Mouse (Mus musculus) liver, embryonic 16.5 days (tissue): ENCODE measurements around the gene Baiap2l1. TPM values are rescaled to one million over a fixed set of nuclear protein-coding genes. Genes with fewer than 3 reads are reported as not detected.

Source experiments
- ATAC-seq: fragments of 200-750 bp; cut with Nextera tagmentation; 2 replicates; pipeline ENCODE4 v1.8.0; 2017; ENCODE audit warnings: low read depth, mild to moderate bottlenecking, moderate number of reproducible peaks, moderate library complexity
- H3K27ac ChIP-seq: fragments of 300-500 bp; sonication (generic); 2 replicates; pipeline ENCODE4 v1.5.1; 2014; ENCODE audit warnings: mild to moderate bottlenecking, low read length
- H3K27me3 ChIP-seq: fragments of 300-500 bp; sonication (generic); 2 replicates; pipeline ENCODE4 v1.6.1; 2014; ENCODE audit warnings: low read depth, low read length, mixed read lengths; ENCODE audit not compliant: control insufficient read depth, insufficient read depth
- H3K36me3 ChIP-seq: fragments of 300-500 bp; sonication (generic); 2 replicates; pipeline ENCODE4 v1.6.1; 2014; ENCODE audit warnings: mild to moderate bottlenecking; ENCODE audit not compliant: control insufficient read depth, insufficient read depth
- H3K4me1 ChIP-seq: fragments of 300-500 bp; sonication (generic); 2 replicates; pipeline ENCODE4 v1.6.1; 2014; ENCODE audit warnings: low read depth, low read length, mixed read lengths; ENCODE audit not compliant: control insufficient read depth
- H3K4me2 ChIP-seq: fragments of 300-500 bp; sonication (generic); 2 replicates; pipeline ENCODE4 v1.6.1; 2014; ENCODE audit warnings: low read depth, low read length, mixed read lengths
- H3K4me3 ChIP-seq: fragments of 300-500 bp; sonication (generic); 2 replicates; pipeline ENCODE4 v1.5.1; 2014; ENCODE audit warnings: low read depth, mild to moderate bottlenecking, low read length
- H3K9ac ChIP-seq: fragments of 300-500 bp; sonication (generic); 2 replicates; pipeline ENCODE4 v1.6.1; 2014; ENCODE audit warnings: low read depth, low read length
- H3K9me3 ChIP-seq: fragments of 300-500 bp; sonication (generic); replicated peaks from 2 replicates; pipeline ENCODE4 v1.6.1; 2016; ENCODE audit warnings: low read length; ENCODE audit not compliant: control insufficient read depth
- WGBS: fragments of 180-500 bp; shearing (Covaris S2); extraction: QIAGEN DNeasy Blood & Tissue Kit; methylation state at CpG from one replicate; pipeline ENCODE4 v1.1.7; 2014; ENCODE audit not compliant: insufficient replicate concordance; 5-methylcytosine and 5-hydroxymethylcytosine counted together
- polyA plus RNA-seq: library from polyadenylated mRNA; unstranded; fragments of >200 nt; fragmentation: Nextera tagmentation; extraction: Ambion mirVana; gene quantifications from 2 replicates; pipeline ENCODE4 v1.2.1, GENCODE M21; 2015

Baiap2l1 gene
- polyA plus RNA-seq, 1 experiment from 2014 or later, result 9.0 TPM

DNA sequence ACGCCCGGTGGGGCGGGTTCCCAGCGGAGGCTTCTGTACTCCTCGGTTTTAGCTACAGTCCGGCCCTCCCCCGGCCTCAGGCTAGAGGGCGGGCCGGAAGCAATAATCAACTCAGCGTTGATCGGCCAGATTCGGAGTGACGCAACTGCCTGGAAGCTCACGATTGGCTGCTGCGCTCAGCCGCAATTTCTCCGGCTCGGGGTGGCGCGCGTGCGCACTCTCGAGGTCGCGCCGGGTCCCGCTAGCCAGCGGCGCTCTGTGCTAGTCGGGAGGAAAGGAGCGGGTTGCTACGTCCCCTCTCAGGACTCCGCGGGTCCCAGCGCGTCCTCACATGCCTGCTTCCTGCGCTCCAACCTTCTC lies 134.4 kb downstream of the Baiap2l1 start, which contains the start of gene Tecpr1:
Tecpr1 (minus strand) TSS at position 113 of the 360 bp plus-strand sequence.
- Histone ChIP-seq H3K9ac (peak within 1 kb of the TSS; percentile 72), H3K36me3 (no peaks in the 10 kb centered on the region), H3K9me3 (no peaks in the 10 kb centered on the region), H3K4me3 (peak within 1 kb of the TSS; percentile 67), H3K4me2 (peak within 1 kb of the TSS; percentile 93), H3K27me3 (no peaks in the 10 kb centered on the region), H3K27ac (0 out of 2 replicates have a peak within 1 kb of the TSS, but pooled peaks have one; percentile 16), H3K4me1 (peaks cover 3% of the 10 kb centered on the region)
- WGBS, result under 1% methylated on average over 34 of the region's 37 CpGs
- ATAC-seq, result peak; percentile 98

DNA sequence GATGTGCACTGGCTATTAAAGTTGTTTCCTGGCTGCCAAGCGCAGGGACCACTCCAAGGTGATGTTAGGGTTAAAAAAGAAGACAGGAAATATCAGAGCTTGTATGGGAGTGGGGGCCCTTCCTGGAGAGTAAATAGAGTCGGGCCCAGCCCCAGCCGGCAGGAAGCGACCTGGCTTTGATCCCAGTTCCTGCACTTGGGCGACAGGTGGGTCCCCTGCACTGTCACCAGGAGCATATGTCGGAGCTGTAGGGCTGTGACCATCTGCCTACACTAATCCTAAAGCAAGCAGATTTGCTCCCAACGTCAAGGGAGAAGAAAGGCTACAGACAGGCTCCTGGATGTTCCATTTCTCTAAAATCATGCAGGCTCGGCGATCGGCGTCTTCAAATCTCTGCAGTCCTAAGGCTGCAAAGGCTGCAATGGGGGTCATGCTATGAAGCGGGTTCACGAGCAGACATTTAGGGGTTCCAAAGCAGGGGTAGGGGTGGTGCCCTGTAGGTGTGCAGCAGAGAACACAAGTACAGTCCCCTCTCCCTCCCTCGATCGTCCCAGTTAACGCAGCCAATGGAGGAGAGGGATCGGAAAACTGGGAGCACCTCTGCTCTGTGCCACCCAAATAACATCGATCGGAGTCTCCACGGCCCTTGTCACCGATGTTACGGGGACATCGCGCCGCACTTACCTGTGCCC lies 135.0 kb downstream of the Baiap2l1 start:
- Histone ChIP-seq H3K27ac (no peak overlapping the region), H3K27me3 (no peaks in the 10 kb centered on the region), H3K4me1 (peaks cover 3% of the 10 kb centered on the region), H3K9me3 (no peaks in the 10 kb centered on the region), H3K4me3 (peak overlapping the region; percentile 67), H3K9ac (peak overlapping the region; percentile 50), H3K36me3 (no peaks in the 10 kb centered on the region), H3K4me2 (peak overlapping the region; percentile 93)
- 3% methylated on average over 25 of the region's 25 CpGs for WGBS
- peak; percentile 28; the same call in 1 of the 2 replicates for ATAC-seq

DNA sequence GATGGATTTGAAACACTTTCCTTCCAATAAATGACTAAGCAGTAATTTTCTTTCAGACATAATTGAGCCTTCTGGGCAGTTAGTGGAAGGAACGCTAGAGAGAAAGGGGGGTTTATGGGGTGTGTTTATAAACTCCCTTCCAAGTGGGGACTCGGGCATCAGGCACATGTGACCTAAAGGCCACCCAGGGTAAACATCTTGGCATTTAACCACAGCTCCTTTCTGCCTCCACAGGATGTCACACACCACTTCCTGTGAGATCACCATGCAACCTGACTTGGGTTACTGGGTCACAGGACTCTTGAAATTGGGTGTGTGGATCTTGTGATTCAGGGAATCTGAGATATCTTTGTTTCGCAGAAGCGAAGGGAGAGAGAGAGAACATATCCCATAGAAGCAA lies 136.6 kb downstream of the Baiap2l1 start:
- no peaks in the 10 kb centered on the region for H3K27me3 ChIP-seq
- no peak for ATAC-seq
- WGBS, result 43% methylated on average over 4 of the region's 4 CpGs
- peaks cover 3% of the 10 kb centered on the region for H3K4me1 ChIP-seq
- no peak overlapping the region for H3K4me3 ChIP-seq
- no peaks in the 10 kb centered on the region for H3K36me3 ChIP-seq
- no peaks in the 10 kb centered on the region for H3K9me3 ChIP-seq
- no peak overlapping the region for H3K27ac ChIP-seq
- H3K4me2 ChIP-seq, result no peak overlapping the region
- H3K9ac ChIP-seq, result no peak overlapping the region

DNA sequence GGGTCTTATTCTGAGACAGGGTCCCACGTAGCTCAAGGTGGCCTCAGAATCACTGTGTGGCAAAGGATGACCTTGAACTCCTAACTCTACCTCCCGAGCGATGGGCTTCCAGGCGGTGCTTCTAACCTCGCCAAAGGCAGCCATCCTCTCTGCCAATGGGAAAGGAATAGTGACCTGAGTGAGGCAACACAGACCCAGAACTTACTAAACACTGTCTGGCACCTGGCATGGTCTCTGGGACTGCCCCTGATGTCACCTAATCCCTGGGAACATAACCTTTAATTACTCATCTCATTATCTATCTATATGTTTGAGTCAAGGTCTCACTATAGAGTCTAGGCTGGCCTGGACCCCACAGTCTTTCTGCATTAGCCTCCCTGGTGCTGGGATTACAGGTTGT lies 138.0 kb downstream of the Baiap2l1 start:
- Histone ChIP-seq H3K4me2 (no peak overlapping the region), H3K27me3 (no peaks in the 10 kb centered on the region), H3K4me3 (no peak overlapping the region), H3K27ac (no peak overlapping the region), H3K9ac (no peak overlapping the region), H3K4me1 (peaks cover 3% of the 10 kb centered on the region), H3K36me3 (no peaks in the 10 kb centered on the region), H3K9me3 (no peaks in the 10 kb centered on the region)
- 65% methylated on average over 5 of the region's 5 CpGs for WGBS
- ATAC-seq, result no peak

DNA sequence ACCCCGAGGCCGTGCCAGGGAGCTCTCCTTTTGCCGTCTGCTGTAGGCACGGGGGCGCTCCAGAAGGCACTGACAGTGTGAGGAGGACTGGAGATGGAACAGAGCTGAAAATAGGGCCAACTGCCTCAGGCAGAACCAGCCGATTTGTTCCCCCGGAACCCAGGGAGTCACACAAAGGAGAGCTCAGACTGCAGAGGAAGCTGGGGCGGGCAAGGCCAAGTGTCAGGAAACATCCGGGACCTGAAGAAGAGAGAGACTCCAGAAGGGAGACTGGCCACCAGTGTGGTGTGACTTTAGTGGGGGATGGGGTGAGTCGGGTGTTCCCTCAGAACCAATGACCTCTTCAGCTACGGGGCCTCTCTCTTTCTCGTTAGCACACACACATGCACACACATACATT lies 138.6 kb downstream of the Baiap2l1 start:
- H3K4me1 ChIP-seq, result peaks cover 3% of the 10 kb centered on the region
- H3K27me3 ChIP-seq, result no peaks in the 10 kb centered on the region
- no peak overlapping the region for H3K27ac ChIP-seq
- no peak overlapping the region for H3K4me3 ChIP-seq
- ATAC-seq, result no peak
- 50% methylated on average over 12 of the region's 12 CpGs for WGBS
- H3K4me2 ChIP-seq, result no peak overlapping the region
- no peaks in the 10 kb centered on the region for H3K36me3 ChIP-seq
- H3K9ac ChIP-seq, result no peak overlapping the region
- no peaks in the 10 kb centered on the region for H3K9me3 ChIP-seq

DNA sequence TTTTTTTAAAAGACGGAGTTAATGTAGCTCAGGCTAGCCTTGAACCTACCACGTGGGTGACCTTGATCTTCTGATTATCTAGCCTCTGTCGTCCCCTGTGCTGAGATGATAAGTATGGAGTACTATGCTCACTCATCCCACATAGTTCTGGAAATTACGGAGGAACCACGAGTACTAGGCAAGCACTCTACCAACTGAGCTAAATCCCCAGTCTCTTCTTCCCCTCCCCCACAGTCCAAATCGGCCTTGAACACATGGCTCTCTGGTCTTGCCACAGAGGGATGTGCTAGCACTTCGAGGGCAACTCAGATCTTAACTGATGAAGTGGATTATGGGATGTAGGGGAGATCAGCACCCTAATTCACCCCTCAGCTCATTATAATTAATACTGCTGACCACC lies 139.9 kb downstream of the Baiap2l1 start:
- Histone ChIP-seq H3K4me1 (peaks cover 3% of the 10 kb centered on the region), H3K4me2 (no peak overlapping the region), H3K9ac (no peak overlapping the region), H3K4me3 (no peak overlapping the region), H3K9me3 (no peaks in the 10 kb centered on the region), H3K27ac (no peak overlapping the region), H3K36me3 (no peaks in the 10 kb centered on the region), H3K27me3 (no peaks in the 10 kb centered on the region)
- WGBS, result 51% methylated on average over 7 of the region's 7 CpGs
- ATAC-seq, result no peak

DNA sequence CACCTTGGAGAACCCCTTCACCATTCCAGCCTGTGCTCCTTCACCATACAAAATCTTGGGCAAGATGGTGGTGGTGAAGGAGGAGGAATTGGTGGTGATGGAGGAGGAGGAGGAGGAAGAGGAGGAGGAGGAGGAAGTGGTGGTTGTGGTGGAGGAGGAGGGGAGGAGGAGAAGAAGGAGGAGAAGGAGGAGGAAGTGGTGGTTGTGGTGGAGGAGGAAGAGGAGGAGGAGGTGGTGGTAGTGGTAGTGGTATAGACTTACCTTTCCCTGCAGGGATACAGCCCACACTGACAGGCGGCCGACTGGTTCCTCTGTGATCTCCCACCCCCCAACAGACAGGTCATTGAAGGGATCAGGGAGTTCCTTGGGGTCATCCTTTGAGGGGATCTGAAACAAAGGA lies 141.9 kb downstream of the Baiap2l1 start:
- Histone ChIP-seq H3K27ac (no peak overlapping the region), H3K9me3 (no peaks in the 10 kb centered on the region), H3K36me3 (no peaks in the 10 kb centered on the region), H3K4me3 (no peak overlapping the region), H3K27me3 (no peaks in the 10 kb centered on the region), H3K4me1 (no peaks in the 10 kb centered on the region), H3K9ac (no peak overlapping the region), H3K4me2 (no peak overlapping the region)
- ATAC-seq, result no peak
- WGBS, result 33% methylated on average over 2 of the region's 2 CpGs

Other genes with a start within 250 kb of the Baiap2l1 start
- gene Bhlha15, start 167.8 kb downstream of the Baiap2l1 start, polyA plus RNA-seq, result 0.83 and 1.3 TPM in 2 replicates
- 3.1 and 3.2 TPM in 2 replicates for gene Tecpr1, start 134.5 kb downstream of the Baiap2l1 start, polyA plus RNA-seq
- gene Bri3, start 113.7 kb downstream of the Baiap2l1 start, polyA plus RNA-seq, result 20.6 and 21.8 TPM in 2 replicates
- gene Nptx2, start 187.8 kb upstream of the Baiap2l1 start, polyA plus RNA-seq, result 0.04 TPM in 1 of 2 replicates, not detected in the other